Mouse (Mus musculus): ENCODE results near the gene Selenof.

Gene Selenof

DNA sequence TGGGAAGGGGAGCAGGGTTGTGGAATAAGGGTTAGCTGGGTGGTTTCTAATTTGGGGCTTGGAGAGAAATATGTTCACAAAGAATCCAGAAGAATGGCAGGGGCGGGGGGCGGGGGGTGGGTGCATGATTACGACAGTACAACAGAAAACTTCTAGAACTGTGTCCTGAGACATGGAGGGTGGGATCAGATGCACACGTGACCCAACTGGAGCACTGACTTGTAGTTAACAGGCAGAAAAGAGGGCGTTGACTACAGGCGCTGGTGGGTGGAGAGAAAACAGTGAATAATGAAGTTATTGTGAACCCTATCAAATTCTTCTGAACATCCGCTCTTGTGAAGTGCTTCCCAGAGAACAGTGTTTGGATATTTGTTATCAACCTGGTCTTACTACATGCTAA is 6.2 kb upstream of the Selenof start:
- no peak for DNase-seq (ENCODE audit: low read depth)

DNA sequence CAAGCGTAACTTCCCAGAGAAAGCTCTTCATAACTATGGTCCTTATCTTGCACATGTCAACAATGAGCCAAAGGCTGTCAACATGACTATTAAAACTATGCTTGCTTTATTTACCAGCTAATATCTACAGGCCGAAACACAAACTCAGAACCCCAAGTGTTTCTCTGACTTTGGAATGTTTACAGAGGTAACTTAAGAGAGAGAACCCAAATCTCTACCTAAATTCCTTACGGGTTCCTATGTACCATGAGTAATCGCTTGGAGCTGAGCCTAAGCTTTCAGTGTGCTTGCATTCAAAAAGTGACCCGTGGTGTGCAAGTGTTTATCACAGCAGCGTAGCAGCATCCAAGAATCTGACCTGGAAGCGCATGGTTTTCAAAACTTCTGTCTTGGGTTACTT is 4.9 kb upstream of the Selenof start:
- DNase-seq (ENCODE audit: low read depth), result no peak

DNA sequence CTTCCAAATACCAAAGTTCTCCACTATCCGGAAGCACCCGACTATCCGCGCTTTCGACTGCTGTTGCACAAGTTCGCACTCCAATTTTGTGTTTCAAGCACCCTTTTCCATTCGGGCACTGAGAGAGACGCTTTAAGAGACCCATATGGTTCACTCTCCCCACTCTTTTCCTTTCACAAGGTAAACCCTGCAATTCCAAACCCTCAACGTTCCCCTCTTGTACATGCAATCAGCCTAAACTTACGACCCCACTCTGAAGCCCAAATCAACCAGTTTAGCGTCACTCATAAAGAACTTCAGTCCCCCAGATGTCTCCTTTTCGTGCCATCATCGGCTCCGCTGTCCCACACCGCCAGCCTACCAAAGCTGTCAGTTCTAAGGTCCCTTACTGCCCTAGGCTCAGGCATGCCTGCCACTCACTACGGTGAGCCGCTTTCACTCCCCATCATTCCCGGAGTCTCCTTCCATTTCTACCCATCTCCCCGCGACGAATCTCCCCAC is 1.2 kb upstream of the Selenof start:
- DNase-seq (ENCODE audit: low read depth), result no peak

DNA sequence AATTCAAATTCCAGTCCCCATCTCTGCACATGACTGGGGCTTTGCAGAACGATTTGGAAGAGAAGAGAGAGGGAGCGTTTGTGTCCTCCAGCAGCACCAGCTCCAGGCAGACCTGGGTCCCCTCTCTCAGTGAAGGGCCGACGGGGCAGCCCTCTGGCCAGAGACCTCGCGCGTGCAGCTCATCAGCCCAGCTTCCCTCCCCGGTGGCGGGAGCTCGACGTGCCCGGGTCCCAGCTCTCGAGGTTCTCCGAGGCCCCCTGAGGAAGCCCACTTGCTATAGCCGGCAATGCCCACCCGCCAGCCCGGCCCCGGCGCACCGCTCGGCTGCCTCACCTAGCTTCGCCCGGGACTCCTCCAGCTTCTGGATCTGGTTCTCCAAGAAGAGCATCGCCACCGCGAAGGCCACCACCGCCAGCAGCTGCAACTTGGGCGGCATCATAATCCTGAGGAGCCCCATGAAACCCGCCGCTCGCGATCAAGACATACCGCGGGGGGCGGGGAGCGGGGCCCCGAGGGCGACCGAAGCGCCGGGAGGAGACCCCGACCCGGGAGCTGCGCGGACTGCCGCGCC is 618 bp upstream of the Selenof start:
- DNase-seq (ENCODE audit: low read depth), result no peak

DNA sequence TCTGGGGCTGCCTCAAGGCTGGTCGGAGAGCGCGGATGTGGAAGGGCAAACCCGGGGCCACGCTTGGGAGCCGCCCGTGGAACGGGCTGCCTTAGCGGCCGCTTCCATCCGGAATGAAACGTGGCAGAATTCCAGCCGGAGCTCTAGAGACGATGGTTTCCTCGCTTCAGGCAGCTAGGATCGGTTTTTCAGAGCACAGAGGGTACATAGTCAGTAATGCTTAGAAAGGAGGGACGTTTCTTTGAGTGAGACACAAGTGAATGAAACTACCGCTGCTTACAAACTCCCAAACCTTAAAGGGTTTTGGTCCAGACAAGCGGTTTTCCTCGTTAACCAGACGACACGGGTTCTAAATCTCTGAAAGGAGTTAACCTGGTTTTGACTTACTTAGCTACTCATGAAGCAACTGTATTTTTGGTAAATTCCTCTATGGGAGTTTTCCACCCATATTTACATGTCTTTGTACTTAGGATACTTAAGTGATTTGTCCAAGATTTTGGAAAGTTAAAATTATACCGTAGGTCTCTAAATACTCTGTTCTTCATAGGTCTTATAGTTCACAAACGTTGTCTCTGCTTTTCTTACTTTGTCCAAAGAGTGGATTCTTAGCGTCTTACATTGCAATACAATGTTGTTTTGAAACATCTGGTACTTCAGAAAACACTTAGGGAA is 848 bp downstream of the Selenof start:
- no peak for DNase-seq (ENCODE audit: low read depth)

DNA sequence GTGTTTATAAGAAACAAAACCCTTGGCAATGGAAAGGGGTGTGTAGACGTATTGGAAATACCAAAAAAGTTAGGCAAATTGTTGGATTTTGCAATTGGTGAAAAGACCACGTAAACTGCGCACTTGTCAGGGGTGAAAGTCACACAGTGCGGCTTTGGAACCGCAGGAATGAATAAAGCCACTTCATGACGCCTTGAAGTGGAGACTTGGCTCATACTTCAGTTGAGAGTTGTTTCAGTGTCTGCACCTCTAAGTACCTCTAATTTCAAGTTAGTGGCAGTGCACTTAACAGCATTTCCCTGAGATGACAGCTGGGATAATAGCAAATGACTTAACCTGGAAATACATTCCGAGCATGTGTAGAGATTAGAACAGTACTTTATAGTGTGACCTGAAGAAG is 4.2 kb downstream of the Selenof start:
- no peak for DNase-seq (ENCODE audit: low read depth)

DNA sequence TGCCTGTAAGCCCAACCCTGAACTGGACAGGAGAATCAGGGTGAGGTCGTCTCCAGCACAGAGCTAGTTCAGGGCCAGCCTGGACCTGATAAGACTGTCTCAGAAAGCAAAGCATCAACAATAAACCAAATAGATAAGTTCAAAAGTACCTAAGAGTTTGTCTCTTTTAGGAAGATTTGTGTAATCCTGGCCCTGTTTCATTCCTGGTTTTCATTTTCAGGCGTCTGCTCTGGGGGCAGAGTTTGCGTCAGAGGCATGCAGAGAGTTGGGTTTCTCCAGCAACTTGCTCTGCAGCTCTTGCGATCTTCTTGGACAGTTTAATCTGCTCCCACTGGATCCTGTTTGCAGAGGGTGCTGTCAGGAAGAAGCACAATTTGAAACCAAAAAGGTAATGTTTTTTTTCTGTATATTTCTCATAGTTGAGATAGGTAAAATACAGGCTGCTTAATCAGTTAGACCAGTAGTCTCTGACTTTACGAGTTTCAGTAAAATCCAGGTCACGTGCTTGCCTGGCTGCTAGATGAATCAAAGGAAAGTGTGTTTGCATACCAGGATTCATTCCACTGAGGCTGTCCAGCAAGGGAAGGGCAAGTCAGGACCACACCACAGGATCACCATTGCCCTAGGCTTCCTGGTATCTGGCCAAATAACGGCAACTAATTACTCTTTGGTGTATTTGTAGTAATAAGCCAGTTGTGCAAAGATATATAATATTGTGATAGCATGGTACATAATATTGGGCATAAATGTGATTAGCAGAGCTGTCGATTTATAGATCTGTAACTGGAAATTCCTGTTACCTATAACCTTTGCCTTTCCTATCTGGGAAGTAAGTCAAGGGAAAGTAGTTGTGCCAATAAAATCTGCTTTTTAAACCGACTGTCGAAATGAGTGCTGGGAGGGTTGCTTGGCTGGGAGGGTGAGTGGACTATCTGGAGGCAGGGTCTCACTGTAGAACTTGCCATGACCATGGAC is 7.5 kb downstream of the Selenof start:
- DNase-seq (ENCODE audit: low read depth), result no peak

DNA sequence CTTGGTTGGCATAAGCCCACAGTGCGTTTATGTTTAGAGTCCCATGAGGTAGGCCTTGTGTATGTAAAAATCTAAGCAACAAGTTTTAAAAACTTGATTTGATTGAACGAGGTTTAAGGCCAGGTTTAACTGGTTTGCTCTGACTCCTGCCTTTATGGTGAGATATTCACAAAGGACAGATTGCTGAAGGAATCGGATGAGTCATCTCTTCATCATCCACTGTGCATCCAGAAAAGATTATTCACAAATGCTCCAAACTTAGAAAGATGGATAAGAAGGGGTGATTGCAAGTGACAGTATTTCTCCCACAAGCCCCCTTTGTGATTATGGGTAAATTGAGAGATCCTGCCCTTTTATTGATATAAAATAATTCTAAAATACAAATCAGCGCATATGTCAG is 8.8 kb downstream of the Selenof start:
- no peak for DNase-seq (ENCODE audit: low read depth)

DNA sequence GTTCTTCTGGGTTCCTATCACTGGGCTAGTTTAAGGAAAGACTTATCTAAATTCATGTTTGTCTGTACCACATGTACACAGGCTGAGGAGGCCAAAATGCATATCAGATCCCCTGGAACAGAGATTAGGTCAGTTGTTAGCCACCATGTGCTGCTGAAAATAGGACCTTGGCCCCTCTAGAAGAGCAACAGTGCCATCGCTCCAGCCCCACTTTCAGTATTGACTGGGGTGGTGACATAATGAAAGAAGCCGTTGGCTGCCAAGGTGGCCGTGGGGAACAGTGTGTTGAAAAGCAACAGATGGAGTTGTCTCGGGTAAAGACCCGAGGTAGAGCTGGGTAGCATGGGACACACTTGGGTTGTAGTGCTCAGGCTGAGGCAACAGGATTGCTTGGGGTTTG is 9.7 kb downstream of the Selenof start:
- DNase-seq (ENCODE audit: low read depth), result no peak

DNA sequence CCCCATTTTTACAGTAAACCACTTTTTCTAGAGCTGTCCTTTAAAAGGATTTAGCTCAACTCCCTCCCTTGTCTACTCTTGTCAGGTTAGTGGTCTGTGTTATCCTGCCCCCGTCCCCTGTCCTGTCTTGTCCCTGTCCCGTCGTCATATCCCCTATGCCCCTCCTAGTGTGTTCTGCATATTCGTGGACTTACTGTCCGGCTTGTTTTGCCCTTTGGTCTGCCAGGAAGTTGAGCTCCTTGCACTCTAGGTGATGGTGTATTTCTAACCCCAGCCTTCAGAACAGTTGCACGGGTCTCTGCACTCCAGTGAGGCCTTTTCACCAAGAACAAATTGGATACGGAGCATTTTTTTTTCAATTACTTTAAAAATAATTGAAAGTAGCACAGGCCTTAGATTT is 10.2 kb downstream of the Selenof start:
- no peak for DNase-seq (ENCODE audit: low read depth)

DNA sequence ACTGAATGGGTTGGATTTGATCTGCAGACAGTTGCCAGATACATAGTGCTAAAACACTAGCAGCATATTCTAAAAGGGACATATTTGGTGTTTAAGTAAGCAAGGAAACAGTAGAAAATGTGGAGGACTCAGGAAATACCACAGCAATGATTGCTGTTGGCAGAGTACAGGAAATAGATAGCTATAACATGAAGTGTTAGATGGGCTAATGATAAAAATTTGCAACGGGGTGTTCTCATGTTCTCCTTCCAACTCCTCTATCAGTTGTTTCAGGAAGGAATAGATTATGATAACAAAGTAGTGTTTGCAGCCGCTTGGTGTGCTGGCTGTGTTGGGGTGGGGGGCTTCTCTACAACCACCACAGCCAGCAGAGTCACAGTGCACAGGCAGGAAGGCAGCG is 11.7 kb downstream of the Selenof start:
- DNase-seq (ENCODE audit: low read depth), result no peak

DNA sequence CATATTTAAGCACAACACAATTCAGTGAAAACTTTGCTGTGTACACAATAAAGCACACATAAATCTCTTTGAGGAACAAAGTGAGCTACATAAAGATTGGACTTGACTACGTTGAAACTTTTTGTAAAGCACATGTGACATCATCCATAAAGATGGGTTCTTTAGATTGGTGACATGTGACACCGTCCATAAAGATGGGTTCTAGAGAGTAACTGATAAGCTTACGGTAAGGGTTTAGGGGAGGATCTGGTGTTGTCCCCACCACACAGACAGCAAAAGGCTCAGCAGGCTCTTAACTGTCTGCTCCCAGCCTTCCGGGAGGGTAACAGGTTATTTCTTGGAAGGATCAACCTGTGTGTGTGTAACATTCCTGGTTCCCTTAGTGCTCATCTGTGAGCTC is 12.2 kb downstream of the Selenof start:
- DNase-seq (ENCODE audit: low read depth), result no peak

DNA sequence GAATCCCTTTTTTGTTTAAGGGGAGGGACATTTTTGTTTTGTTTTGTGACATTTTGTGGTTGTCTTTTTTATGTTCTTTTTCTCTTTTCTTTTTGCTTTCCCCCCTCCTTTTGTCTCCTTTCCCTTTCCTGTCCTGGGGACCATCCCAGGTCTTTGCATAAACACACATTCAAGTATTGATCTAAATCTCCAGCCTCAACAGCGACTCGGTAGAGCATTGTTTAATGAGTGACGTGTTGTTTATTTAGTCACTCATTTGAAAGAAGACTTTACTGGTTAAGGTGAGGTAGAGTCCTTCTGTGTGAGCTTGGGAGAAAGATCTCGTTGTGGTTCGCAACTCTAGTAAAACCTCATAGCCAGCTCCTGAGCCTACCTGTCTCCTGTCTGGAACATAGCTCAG is 13.7 kb downstream of the Selenof start:
- no peak for DNase-seq (ENCODE audit: low read depth)

DNA sequence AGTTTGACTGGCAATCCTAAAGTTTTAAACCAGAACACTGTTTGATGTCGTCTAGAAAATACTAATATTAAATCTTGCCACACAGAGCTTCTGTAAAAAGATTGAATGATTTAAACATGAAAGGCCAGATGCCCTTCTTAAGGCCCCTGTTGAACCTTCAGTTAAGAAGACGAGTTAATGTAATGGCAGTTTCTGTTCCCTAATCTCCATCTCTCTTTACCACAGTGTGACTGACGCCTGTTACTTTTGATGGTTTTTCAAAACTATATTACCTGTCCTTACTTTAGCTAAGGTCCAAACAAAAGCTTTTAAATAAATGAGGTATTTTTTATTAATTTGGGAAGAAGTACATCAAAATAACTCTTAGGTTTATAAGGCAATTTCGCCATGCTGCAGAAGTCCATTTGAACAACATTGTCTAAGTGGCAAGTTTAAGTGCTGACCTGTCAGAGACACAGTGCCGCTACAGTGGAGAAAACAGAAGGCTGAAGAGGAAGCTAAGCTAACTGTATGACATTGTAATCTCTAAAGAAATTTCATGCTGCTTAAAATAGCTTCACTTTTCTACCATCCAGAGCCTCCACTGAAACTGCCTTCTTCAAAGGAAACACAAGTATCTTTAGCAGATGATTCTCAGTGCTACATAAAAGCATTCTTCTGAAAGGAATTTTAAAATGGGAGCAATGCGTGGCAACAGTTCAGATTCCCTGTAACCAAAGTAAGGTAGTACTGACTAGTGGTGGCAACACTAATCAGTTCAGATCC is 14.9 kb downstream of the Selenof start:
- DNase-seq (ENCODE audit: low read depth), result no peak

DNA sequence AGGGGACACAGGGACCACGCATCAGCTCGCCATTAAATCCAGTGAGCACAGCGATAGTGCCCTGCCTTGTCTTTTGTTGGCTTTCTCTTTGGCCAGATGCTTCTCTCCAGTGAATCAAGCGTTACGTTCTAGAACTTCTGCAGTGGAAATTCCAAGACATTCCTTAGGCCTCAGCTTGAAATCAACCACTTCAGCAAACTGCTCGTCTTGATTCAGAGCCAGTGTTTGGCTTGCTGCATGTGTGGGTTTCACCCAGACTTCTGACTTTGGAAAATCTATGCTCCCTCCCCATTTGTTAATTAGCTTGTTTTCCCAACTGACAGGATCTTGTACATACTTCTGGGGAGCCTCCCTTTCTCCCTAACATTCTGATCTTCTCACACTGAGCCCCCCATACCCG is 16.6 kb downstream of the Selenof start:
- DNase-seq (ENCODE audit: low read depth), result no peak

DNA sequence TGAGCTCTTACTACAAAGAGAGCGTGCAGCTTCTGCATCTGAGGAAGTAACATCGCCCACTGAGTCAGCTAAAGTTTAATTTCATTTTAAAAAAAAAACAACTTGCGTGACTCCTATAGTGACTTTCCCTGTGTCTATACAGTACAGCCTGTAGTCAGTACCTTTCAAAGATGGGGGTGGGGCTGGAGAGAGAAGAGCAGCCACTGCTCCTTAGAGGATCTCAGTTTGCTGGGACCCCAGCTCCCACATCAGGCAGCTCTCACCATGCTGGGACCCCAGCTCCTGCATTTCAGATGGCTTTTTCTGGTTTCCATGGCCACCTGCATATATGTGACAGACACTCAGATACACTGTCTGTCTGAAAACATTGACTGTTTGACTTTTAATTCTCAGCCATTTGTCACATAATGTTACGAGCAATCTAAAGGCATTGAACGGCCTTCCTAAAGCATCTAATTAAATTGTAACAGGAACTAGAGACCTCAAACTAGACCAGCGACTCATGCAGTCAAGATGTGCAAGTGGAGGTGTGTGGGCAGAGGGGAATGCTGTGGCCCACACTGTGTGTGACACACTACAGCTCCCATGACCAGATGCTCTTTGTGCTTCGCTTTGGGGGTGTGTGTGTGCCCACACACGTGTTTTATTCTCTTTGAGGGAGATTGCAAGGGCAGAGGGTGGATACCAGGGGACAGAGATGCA is 19.2 kb downstream of the Selenof start:
- no peak for DNase-seq (ENCODE audit: low read depth)

DNA sequence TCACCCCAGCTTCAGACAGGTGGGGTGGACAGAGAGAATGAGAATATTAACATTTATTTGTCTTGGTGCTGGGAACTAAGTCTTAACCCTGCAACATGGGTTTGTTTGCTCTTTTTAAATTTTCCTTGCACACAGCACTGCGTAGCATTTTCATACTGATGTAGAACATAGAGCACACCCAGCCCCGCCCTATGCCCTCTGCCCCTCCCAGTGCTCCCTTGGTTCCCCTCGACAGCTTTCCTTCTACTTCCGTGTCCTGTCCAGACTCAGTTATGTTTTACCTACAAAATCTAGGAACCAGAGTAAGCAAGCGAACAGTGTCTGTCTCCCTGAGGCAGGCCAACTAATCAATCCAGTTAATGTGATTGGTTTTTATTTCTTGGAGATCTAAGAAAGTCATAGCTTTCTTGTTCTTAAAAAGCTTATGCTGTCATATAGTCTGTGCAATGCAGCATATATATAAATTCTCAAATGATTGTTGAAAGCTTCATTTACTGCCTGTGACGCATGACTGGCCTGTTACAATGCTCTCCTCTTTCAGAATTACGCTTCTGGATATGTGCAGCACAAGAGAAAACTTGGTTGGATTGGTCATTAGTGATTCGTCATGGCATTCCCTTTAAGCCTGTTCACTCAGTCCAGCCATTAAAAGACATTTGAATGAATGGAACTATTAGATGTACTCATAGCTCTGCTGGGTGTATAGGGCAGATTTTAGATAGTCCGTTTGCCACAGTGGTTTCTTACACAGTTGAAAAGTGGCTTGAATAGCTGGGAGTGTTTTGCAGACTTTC is 23.1 kb downstream of the Selenof start:
- DNase-seq (ENCODE audit: low read depth), result no peak

DNA sequence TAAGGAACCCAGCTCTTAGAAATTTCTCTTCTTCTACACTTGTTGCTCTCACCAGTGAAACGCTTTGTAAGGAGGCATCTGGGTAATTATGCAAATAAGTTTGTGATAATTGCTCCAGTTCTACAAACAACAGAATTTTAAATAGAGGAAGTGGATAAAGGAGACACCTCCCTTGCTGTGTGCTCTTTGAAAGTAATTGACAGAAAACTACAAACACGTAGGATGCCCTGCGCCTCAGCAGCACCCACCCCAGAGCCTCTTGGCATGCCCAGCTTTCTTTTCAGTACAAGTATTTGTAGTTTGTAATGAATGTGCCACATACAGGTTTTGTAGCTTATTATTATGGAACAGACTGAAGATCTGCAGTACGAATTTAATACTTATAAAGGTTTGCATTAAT is 27.0 kb downstream of the Selenof start:
- no peak for DNase-seq (ENCODE audit: low read depth)

DNA sequence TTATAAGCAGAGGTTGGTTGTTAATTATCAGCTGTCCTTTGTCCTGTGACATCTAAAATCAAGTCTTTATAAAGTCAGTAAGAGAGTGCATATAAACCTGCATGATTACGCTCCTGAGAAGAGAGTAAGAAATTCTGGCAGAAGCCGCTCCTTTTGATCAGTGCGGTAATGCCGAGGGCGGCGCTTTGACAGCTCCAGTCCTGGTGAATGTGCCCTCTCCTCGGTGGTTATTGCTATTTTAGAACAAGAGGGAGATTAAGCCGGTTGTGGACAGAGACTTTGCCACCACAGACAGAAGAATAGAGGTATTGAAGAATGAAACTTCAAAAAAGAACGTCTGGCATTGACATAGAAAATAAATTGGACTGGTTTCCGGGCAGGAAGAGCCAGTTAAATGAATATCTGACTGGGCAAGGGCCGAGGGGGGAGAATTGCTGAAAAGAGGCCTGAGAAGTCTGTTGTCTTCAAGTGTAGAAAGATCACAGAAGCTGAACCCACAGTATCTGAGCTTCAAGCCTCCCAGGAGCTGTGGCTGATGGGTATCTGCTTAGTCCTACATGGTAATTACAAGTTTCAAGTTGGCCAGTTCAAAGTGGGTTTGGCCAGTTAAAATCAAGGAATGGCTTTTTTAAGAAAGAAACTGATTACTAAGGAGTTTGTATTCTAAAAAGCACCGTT is 27.8 kb downstream of the Selenof start:
- DNase-seq (ENCODE audit: low read depth), result no peak

DNA sequence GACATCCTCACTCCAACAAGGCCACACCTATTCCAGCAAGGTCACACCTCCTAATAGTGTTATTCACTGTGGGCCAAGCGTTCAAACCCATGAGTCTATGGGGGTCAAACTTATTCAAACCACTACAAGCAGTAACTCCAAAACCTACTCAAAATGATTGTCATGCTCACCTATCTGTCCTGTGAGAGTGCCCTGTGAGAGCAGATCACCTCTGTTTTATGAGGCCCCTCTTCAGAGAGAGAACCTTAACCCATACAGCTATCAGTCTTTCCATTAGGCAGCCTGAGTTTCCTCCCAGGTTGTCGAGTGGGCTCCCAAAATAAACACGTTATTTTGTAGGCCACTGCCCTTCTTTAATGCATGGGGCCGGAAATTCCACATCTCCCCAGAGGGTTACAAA is 32.3 kb downstream of the Selenof start:
- no peak for DNase-seq (ENCODE audit: low read depth)
